Mouse (Mus musculus) heart, postnatal 0 days (tissue): ENCODE measurements around the gene Clip2. TPM values are rescaled to one million over a fixed set of nuclear protein-coding genes. Genes with fewer than 3 reads are reported as not detected.
A peak's percentile ranks its signal among the peaks of the same experiment; 100 is the strongest.

ENCODE experiments used
- ATAC-seq: fragments of 200-750 bp; cut with Nextera tagmentation; 2 replicates; pipeline ENCODE4 v1.8.0; 2017; ENCODE audit warnings: low read depth, moderate number of reproducible peaks, moderate library complexity; ENCODE audit not compliant: insufficient read depth
- DNase-seq: peaks from one replicate; pipeline ENCODE4 v3.0.0-alpha.2; 2016; ENCODE audit warnings: low spot score
- H3K27ac ChIP-seq: fragments of 300-500 bp; sonication (generic); 2 replicates; pipeline ENCODE4 v1.5.1; 2014; ENCODE audit warnings: low read depth, mild to moderate bottlenecking
- H3K27me3 ChIP-seq: fragments of 300-500 bp; sonication (generic); 2 replicates; pipeline ENCODE4 v1.6.1; 2014; ENCODE audit warnings: low read length, mixed read lengths; ENCODE audit not compliant: control insufficient read depth, insufficient read depth
- H3K36me3 ChIP-seq: fragments of 300-500 bp; sonication (generic); replicated peaks from 2 replicates; pipeline ENCODE4 v1.6.1; 2014; ENCODE audit warnings: low read length, mixed read lengths; ENCODE audit not compliant: control insufficient read depth, insufficient read depth
- H3K4me1 ChIP-seq: fragments of 300-500 bp; sonication (generic); 2 replicates; pipeline ENCODE4 v1.6.1; 2014; ENCODE audit warnings: antibody characterized with exemption; ENCODE audit not compliant: control insufficient read depth, insufficient read depth
- H3K4me2 ChIP-seq: fragments of 300-500 bp; sonication (generic); 2 replicates; pipeline ENCODE4 v1.6.1; 2014; ENCODE audit warnings: low read depth, mild to moderate bottlenecking, low read length, moderate library complexity
- H3K4me3 ChIP-seq: fragments of 300-500 bp; sonication (generic); 2 replicates; pipeline ENCODE4 v1.5.1; 2014; ENCODE audit warnings: low read depth, low read length
- H3K9ac ChIP-seq: fragments of 300-500 bp; sonication (generic); replicated peaks from 2 replicates; pipeline ENCODE4 v1.6.1; 2014; ENCODE audit warnings: low read depth, low read length, mixed read lengths
- H3K9me3 ChIP-seq: fragments of 300-500 bp; sonication (generic); replicated peaks from 2 replicates; pipeline ENCODE4 v1.6.1; 2016; ENCODE audit warnings: low read length; ENCODE audit not compliant: control insufficient read depth
- CTCF ChIP-seq: IDR thresholded peaks from 2 replicates; pipeline ENCODE4 v1.5.1; 2016; ENCODE audit warnings: antibody characterized with exemption, control low read depth, low read depth
- EP300 ChIP-seq: IDR thresholded peaks from 2 replicates; pipeline ENCODE4 v1.6.1; 2016; ENCODE audit warnings: antibody characterized with exemption, low read depth
- WGBS: fragments of 180-500 bp; shearing (Covaris S2); extraction: QIAGEN DNeasy Blood & Tissue Kit; methylation state at CpG from one replicate; pipeline ENCODE4 v1.1.7; 2014; 5-methylcytosine and 5-hydroxymethylcytosine counted together
- polyA plus RNA-seq: library from polyadenylated mRNA; unstranded; fragments of >200 nt; fragmentation: Nextera tagmentation; extraction: Ambion mirVana; gene quantifications from 2 replicates; pipeline ENCODE4 v1.2.1, GENCODE M21; 2015
- total RNA-seq: library from RNA; depleted of rRNA; stranded (reverse); fragments of >200 nt; gene quantifications from 2 replicates; pipeline ENCODE4 v1.2.3, GENCODE M21; 2014; ENCODE audit warnings: low replicate concordance; rRNA removed

Gene Clip2
- total RNA-seq (11.3 and 14.0 TPM in 2 replicates), polyA plus RNA-seq (0.86 and 0.87 TPM in 2 replicates)

GRCm38 (mm10) chr5:134552110-134552972 lies at the start of gene Clip2:
Gene Clip2 (minus strand): TSS chr5:134552434.
- Histone ChIP-seq H3K4me2 (peak within 1 kb of the TSS; percentile 86), H3K27ac (peak within 1 kb of the TSS; percentile 81), H3K9me3 (no peaks in the 10 kb centered on the region), H3K4me3 (peak within 1 kb of the TSS; percentile 72), H3K27me3 (0 out of 2 replicates have a peak, but pooled peaks cover 3% of the 10 kb centered on the region), H3K9ac (peak within 1 kb of the TSS; percentile 78), H3K36me3 (no peaks in the 10 kb centered on the region), H3K4me1 (0 out of 2 replicates have a peak, but pooled peaks cover 3% of the 10 kb centered on the region)
- 2% methylated on average over 54 of the region's 61 CpGs for WGBS
- TF ChIP-seq CTCF: peak; percentile 20; the same call in 1 of the 2 replicates
- TF ChIP-seq EP300: 0 out of 2 replicates have a peak, but pooled peaks have one; percentile 21
- DNase-seq (peak; percentile 97), ATAC-seq (peak; percentile 95)

DNA sequence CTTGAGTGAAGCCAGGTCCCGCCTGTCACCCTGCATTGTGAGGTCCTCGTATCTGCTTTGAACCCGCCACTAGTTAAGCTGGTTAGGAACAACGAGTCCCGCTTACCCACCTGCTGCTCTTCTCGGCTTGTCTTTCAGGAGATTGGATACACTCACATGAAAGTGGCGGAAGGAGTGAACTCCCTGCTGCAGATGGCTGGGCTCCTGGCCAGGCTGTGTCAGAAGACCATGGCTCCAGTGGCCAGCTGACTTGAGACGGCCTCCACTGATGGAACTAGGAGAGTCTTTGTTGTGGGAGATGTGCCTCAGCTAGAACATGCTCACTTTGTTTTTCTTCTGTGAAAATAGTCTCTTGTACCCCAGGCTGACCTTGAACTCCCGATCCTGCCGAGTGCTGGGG lies 45.5 kb upstream of the Clip2 start:
- H3K27ac ChIP-seq: no peak overlapping the region
- H3K27me3 ChIP-seq: no peaks in the 10 kb centered on the region
- H3K4me3 ChIP-seq: no peak overlapping the region
- DNase-seq: no peak
- no peaks in the 10 kb centered on the region for H3K4me1 ChIP-seq
- TF ChIP-seq EP300 (no peak), CTCF (no peak)
- 66% methylated on average over 10 of the region's 10 CpGs for WGBS
- no peak overlapping the region for H3K9ac ChIP-seq
- H3K4me2 ChIP-seq: no peak overlapping the region
- peaks cover 55% of the 10 kb centered on the region for H3K36me3 ChIP-seq
- H3K9me3 ChIP-seq: no peaks in the 10 kb centered on the region
- ATAC-seq: peak; percentile 33; the same call in 1 of the 2 replicates

DNA sequence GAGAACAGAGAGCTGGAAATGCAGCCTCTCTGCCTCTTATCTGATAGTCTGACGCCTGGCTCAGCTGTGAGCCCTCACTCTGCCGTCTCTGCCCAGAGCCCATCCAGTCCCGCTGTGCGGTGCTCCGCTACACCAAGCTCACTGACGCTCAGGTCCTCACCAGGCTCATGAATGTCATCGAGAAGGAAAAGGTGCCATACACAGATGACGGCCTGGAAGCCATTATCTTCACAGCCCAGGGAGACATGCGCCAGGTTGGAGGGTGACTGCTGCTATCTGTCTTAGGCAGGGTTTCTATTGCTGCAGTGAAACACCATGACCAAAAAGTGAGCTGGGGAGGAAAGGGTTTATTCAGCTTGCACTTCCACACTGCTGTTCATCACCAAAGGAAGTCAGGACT lies 40.9 kb upstream of the Clip2 start:
- TF ChIP-seq CTCF (no peak), EP300 (no peak)
- no peaks in the 10 kb centered on the region for H3K27me3 ChIP-seq
- H3K27ac ChIP-seq: no peak overlapping the region
- H3K4me2 ChIP-seq: no peak overlapping the region
- peaks cover 46% of the 10 kb centered on the region for H3K36me3 ChIP-seq
- no peaks in the 10 kb centered on the region for H3K9me3 ChIP-seq
- DNase-seq: no peak
- no peak overlapping the region for H3K4me3 ChIP-seq
- H3K4me1 ChIP-seq: 0 out of 2 replicates have a peak, but pooled peaks cover 5% of the 10 kb centered on the region
- H3K9ac ChIP-seq: no peak overlapping the region
- 62% methylated on average over 9 of the region's 9 CpGs for WGBS
- ATAC-seq: no peak

- H3K4me3 ChIP-seq: no peak overlapping the region
- H3K27me3 ChIP-seq: no peaks in the 10 kb centered on the region
- 37% methylated on average over 11 of the region's 11 CpGs for WGBS
- DNase-seq (peak; percentile 12), ATAC-seq (peak; percentile 78)
- no peak overlapping the region for H3K27ac ChIP-seq
- no peak overlapping the region for H3K9ac ChIP-seq
- peaks cover 39% of the 10 kb centered on the region for H3K36me3 ChIP-seq
- H3K4me1 ChIP-seq: 0 out of 2 replicates have a peak, but pooled peaks cover 5% of the 10 kb centered on the region
- no peak for TF ChIP-seq EP300
- TF ChIP-seq CTCF: no peak
- no peak overlapping the region for H3K4me2 ChIP-seq
- no peaks in the 10 kb centered on the region for H3K9me3 ChIP-seq
These were observed 39.9 kb upstream of the Clip2 start for GRCm38 (mm10) chr5:134592026-134592581.

DNA sequence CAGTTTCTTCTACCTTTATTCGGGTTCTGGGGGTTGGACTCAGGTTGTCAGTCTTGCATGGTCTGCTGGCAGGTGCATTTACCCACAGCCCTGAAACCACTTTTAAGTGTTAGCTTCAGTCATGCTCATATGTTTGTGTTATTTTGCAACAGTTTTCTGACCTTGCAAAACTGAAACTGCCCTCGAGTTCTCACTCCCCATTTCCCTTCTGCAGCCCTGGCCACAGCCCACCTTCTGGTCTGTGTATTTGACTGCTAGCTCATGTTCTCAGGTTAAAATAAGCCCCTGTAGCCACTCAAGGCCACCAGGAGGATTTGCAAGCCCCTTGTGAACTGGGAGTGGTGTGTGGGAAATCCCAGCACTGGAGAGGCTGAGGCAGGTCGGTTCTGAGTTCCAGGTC lies 37.7 kb upstream of the Clip2 start:
- ATAC-seq (no peak), DNase-seq (no peak)
- Histone ChIP-seq H3K27me3 (no peaks in the 10 kb centered on the region), H3K4me3 (no peak overlapping the region), H3K9ac (no peak overlapping the region), H3K9me3 (no peaks in the 10 kb centered on the region), H3K4me2 (no peak overlapping the region), H3K36me3 (peaks cover 23% of the 10 kb centered on the region), H3K4me1 (0 out of 2 replicates have a peak, but pooled peaks cover 5% of the 10 kb centered on the region), H3K27ac (no peak overlapping the region)
- 84% methylated on average over 3 of the region's 3 CpGs for WGBS
- no peak for TF ChIP-seq EP300
- TF ChIP-seq CTCF: no peak
